Mouse (Mus musculus) B cell, adult 67 days (primary cell): Measurements from ENCODE around the gene Actr3. TPM values are rescaled to one million over a fixed set of nuclear protein-coding genes. Genes with fewer than 3 reads are reported as not detected.

Experiments used
- total RNA-seq, 2 experiments: library from RNA; stranded (reverse); gene quantifications; 4 replicates each; pipeline ENCODE4 v1.2.4; 2023

Gene Actr3
- 100 to 1,000 TPM; 716 TPM for total RNA-seq

DNA sequence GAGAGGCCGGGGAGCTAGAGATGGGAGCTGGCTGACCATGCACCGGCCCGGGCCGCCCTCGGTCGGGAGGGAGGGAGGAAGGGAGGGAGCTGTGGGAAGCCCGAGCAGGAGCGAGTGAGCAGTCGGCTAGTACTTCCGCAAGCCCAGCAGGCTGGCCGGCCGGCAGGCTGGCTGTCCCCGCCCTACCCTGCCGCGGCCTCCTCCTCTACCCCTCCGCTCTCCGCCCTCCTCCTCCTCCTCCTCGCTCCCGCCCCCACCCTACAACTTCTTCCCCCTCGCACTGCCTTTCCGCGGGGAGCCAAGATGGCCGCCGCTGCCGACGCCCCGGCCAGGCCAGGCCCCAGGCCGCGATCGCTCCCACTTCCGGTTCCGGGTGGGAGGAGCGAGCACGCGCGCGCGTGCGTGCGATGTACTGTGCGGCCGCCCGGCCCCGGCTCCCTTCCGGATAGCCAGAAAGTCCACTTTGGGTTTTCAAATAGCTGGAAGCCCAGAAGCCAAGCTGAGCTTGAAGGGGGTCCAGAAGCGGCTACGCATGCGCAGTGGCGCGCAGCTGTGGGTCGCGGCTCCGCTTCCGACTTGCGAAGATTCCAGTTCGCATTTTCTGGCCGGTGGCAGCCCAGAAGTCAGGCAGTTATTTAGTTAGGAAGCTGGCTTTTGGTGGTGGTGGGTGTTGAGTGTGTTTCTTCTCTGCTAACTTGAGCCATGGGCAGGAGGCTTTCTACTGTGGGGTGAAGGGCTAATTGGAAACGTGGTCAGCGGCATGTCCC lies at the start of gene Actr3:
Gene Actr3, minus strand, starts transcription at position 359 of the 767 bp plus-strand sequence.

Other genes starting within 250 kb of the Actr3 start
- 1 to 10 TPM; 2.2 to 3.9 TPM for gene Slc35f5, start 124.9 kb upstream of the Actr3 start, total RNA-seq
- not detected for gene Gpr39, start 241.3 kb upstream of the Actr3 start, total RNA-seq